Mouse (Mus musculus) limb, embryonic 12.5 days (tissue): ENCODE measurements at regions not wholly inside any gene's neighbourhood (a gene's known extent, or its start where the extent isn't known, plus 50 kb on each side); places are given as distances from the start of the nearest gene placed in this dataset.

ENCODE experiments used
- ATAC-seq: fragments of 200-750 bp; cut with Nextera tagmentation; 2 replicates; pipeline ENCODE4 v1.8.0; 2017; ENCODE audit warnings: low read depth, moderate TSS enrichment; ENCODE audit not compliant: insufficient number of reproducible peaks, insufficient read depth, low FRiP score, low TSS enrichment
- H3K27ac ChIP-seq: fragments of 300-500 bp; sonication (generic); 2 replicates; pipeline ENCODE4 v1.5.1; 2016; ENCODE audit warnings: mild to moderate bottlenecking, moderate library complexity
- H3K27me3 ChIP-seq: fragments of 300-500 bp; sonication (generic); 2 replicates; pipeline ENCODE4 v1.6.1; 2016; ENCODE audit warnings: mild to moderate bottlenecking, moderate library complexity
- H3K36me3 ChIP-seq: fragments of 300-500 bp; sonication (generic); 2 replicates; pipeline ENCODE4 v1.6.1; 2016; ENCODE audit warnings: mild to moderate bottlenecking, moderate library complexity
- H3K4me1 ChIP-seq: fragments of 300-500 bp; sonication (generic); replicated peaks from 2 replicates; pipeline ENCODE4 v1.6.1; 2016
- H3K4me2 ChIP-seq: fragments of 300-500 bp; sonication (generic); 2 replicates; pipeline ENCODE4 v1.6.1; 2016; ENCODE audit warnings: mild to moderate bottlenecking, moderate library complexity
- H3K4me3 ChIP-seq: fragments of 300-500 bp; sonication (generic); replicated peaks from 2 replicates; pipeline ENCODE4 v1.5.1; 2016; ENCODE audit warnings: mild to moderate bottlenecking
- H3K9ac ChIP-seq: fragments of 300-500 bp; sonication (generic); replicated peaks from 2 replicates; pipeline ENCODE4 v1.6.1; 2016; ENCODE audit warnings: mild to moderate bottlenecking, moderate library complexity
- H3K9me3 ChIP-seq: fragments of 300-500 bp; sonication (generic); 2 replicates; pipeline ENCODE4 v1.6.1; 2016; ENCODE audit warnings: mild to moderate bottlenecking, moderate library complexity
- WGBS: fragments of 180-500 bp; shearing (Covaris S2); methylation state at CpG from one replicate; pipeline ENCODE4 v1.1.7; 2016; 5-methylcytosine and 5-hydroxymethylcytosine counted together

DNA sequence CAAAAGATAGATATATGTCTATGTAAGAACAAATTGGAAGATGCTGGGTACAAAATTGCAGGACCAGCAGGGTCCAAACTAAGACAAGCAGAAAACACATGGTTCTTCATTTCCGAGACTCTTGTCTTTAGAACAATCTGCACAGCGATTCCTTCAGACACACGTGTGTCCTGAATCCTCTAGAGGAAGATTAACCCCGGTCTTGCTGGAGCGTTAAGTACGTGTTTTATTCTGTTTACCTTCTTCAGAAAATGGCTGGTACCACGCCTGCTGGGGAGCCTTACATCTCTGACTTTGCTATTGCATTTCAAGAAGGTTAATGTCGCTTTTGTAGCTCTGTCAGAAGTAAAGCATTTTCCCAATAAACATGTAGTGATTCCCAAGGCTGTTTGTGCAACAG lies 87.3 kb upstream of the Sox2 start:
- Histone ChIP-seq H3K4me1 (no peaks in the 10 kb centered on the region), H3K27me3 (no peaks in the 10 kb centered on the region), H3K9me3 (no peaks in the 10 kb centered on the region), H3K4me3 (no peak overlapping the region), H3K36me3 (no peaks in the 10 kb centered on the region), H3K9ac (no peak overlapping the region), H3K27ac (no peak overlapping the region), H3K4me2 (no peak overlapping the region)
- 64% methylated on average over 8 of the region's 8 CpGs for WGBS
- no peak for ATAC-seq

GRCm38 (mm10) chr3:34561709-34562108 lies 88.5 kb upstream of the Sox2 start:
- no peak overlapping the region for H3K4me2 ChIP-seq
- no peak for ATAC-seq
- H3K4me1 ChIP-seq, result no peaks in the 10 kb centered on the region
- H3K9ac ChIP-seq, result no peak overlapping the region
- no peak overlapping the region for H3K4me3 ChIP-seq
- H3K9me3 ChIP-seq, result no peaks in the 10 kb centered on the region
- no peak overlapping the region for H3K27ac ChIP-seq
- no peaks in the 10 kb centered on the region for H3K27me3 ChIP-seq
- WGBS, result 68% methylated on average over 5 of the region's 5 CpGs
- no peaks in the 10 kb centered on the region for H3K36me3 ChIP-seq

DNA sequence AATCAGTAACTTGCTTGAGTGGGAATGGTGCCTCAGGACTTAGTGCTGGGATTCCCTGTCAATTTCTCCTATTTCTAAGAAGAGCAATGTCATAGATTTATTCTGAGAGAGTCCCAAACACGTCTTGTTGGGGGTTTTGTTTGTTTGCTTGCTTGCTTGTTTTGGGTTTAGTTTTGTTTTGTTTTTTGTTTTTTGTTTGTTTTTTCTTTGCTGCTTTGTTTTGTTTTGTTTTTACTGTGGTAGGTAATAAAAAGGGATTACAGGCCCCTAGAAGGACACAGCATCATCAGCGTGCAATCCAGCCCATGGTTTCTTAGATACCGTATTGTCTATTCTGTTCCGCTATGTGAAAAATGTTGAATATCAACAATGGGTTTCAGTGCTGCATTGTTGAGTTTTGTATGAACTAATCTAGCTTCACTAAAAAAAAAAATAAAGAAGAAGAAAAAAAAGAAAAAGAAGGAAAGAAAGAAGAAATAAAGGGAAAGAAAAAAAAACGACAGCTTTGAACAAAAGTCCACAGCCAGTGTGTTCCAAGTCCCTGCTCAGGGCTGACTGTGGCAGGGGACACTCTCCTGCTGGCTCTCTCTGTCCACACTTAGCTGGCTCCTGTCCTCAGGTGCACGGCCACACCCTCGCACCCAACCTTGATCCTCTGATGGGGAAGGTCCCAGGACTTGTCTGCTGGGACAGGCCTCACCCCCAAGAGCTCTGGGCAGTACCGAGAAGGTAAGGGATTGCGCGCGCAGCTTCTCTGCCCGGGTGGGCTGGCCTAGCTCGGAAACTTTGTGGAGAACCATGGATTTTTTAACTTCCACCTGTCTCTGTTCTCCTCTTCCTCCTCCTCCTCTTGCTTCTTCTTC lies 90.1 kb upstream of the Sox2 start:
- no peak overlapping the region for H3K27ac ChIP-seq
- H3K9ac ChIP-seq, result no peak overlapping the region
- 70% methylated on average over 13 of the region's 13 CpGs for WGBS

GRCm38 (mm10) chr3:34558821-34559520 lies 91.2 kb upstream of the Sox2 start:
- Histone ChIP-seq H3K27ac (no peak overlapping the region), H3K4me1 (no peaks in the 10 kb centered on the region), H3K27me3 (no peaks in the 10 kb centered on the region), H3K36me3 (no peaks in the 10 kb centered on the region), H3K9ac (no peak overlapping the region), H3K4me2 (no peak overlapping the region), H3K9me3 (no peaks in the 10 kb centered on the region), H3K4me3 (no peak overlapping the region)
- no peak for ATAC-seq
- WGBS, result 72% methylated on average over 10 of the region's 10 CpGs

More for the DNA sequence above, 90.1 kb upstream of the Sox2 start:
- no peaks in the 10 kb centered on the region for H3K36me3 ChIP-seq
- no peak overlapping the region for H3K4me2 ChIP-seq
- no peaks in the 10 kb centered on the region for H3K9me3 ChIP-seq
- no peak for ATAC-seq
- no peaks in the 10 kb centered on the region for H3K4me1 ChIP-seq
- no peak overlapping the region for H3K4me3 ChIP-seq
- H3K27me3 ChIP-seq, result no peaks in the 10 kb centered on the region

DNA sequence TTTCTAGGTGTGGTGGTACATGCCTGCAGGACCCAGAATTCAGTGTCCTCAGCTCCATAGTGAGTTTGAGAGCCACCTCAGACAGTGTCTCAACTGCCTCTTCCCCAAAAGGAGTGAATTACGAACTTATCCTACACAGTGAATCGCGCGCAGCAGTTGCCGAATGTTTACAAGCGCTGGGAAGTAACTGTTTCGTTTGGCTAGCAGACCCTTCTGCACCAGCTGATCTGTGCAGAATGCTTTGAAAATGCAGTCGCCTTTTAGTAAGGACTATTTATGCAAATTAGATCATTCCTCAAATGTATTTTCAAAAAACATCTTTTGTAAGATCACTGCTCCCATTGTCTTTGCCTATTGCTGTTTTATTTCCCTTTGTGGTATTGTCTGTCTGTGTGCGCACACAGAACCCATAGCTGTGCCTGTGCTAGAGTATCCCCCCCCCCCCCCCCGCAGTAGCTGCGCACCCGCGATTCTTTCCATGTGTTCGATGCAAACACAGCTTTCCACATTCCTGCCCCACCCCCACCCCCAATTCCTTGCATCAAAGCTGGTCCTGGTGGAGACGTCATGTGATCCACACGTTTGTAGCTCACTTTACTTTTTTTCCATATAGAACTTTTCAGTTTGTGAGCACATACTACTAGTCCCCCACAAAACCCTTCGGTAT lies 97.5 kb upstream of the Sox2 start:
- H3K4me3 ChIP-seq, result no peak overlapping the region
- H3K27me3 ChIP-seq, result no peaks in the 10 kb centered on the region
- H3K36me3 ChIP-seq, result no peaks in the 10 kb centered on the region
- no peak overlapping the region for H3K27ac ChIP-seq
- ATAC-seq, result no peak
- H3K9me3 ChIP-seq, result no peaks in the 10 kb centered on the region
- WGBS, result 57% methylated on average over 16 of the region's 17 CpGs
- H3K9ac ChIP-seq, result no peak overlapping the region
- peak overlapping the region; percentile 27 for H3K4me2 ChIP-seq
- H3K4me1 ChIP-seq, result peaks cover 5% of the 10 kb centered on the region; the same call in 1 of the 2 replicates

- Histone ChIP-seq H3K4me2 (no peak overlapping the region), H3K4me1 (peaks cover 5% of the 10 kb centered on the region; the same call in 1 of the 2 replicates), H3K9me3 (no peaks in the 10 kb centered on the region), H3K9ac (no peak overlapping the region), H3K36me3 (no peaks in the 10 kb centered on the region), H3K27me3 (no peaks in the 10 kb centered on the region), H3K27ac (no peak overlapping the region), H3K4me3 (no peak overlapping the region)
- ATAC-seq, result no peak
- WGBS, result 64% methylated on average over 3 of the region's 3 CpGs
Measured at GRCm38 (mm10) chr3:34551069-34551468, 99.1 kb upstream of the Sox2 start.

- Histone ChIP-seq H3K4me3 (no peak overlapping the region), H3K4me1 (peaks cover 5% of the 10 kb centered on the region; the same call in 1 of the 2 replicates), H3K4me2 (no peak overlapping the region), H3K27ac (no peak overlapping the region), H3K9me3 (no peaks in the 10 kb centered on the region), H3K36me3 (no peaks in the 10 kb centered on the region), H3K27me3 (no peaks in the 10 kb centered on the region), H3K9ac (no peak overlapping the region)
- ATAC-seq, result no peak
- 79% methylated on average over 12 of the region's 12 CpGs for WGBS
Measured at GRCm38 (mm10) chr3:34550189-34550588, 100.0 kb upstream of the Sox2 start.

DNA sequence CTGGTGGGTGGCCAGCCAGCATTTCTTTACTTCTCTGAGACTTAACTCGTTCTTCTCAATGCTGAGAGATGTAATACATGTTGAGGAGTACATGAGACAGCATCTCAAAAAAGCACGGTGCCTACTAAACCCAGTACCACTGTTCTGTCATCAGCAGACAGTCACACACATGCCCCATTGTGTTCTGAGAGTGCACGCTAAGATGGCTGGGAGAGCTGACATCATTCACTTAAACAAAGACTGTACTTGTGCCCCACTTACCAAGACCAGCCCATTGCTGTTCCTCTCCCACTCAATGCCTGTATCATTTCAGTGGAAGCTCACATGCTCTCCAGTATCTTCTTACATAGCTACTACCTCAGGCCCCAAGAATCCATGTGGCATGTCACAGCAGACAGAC lies 117.8 kb upstream of the Sox2 start:
- WGBS, result 65% methylated on average over 3 of the region's 3 CpGs

DNA sequence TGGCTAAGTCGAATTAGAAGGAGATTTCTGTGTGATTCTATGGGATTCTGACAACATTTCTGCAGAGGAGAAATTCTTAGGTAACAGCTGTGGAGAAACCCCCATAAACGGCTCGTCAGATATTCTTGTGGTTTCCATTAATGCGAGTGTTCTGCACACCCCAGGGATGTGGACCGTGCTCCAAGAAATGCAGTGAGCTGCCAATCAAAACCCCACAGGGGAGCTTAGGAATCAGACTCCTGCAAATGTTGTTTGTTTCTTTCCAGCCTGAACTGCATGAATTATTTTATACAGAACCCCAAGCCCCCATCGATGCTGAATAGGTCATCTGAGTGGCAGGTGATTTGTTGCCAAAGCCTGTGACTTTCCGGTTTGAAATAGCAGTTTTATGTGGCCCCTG lies 118.4 kb upstream of the Sox2 start:
- H3K9ac ChIP-seq, result no peak overlapping the region
- H3K4me3 ChIP-seq, result no peak overlapping the region
- H3K9me3 ChIP-seq, result no peaks in the 10 kb centered on the region
- no peaks in the 10 kb centered on the region for H3K36me3 ChIP-seq
- no peak overlapping the region for H3K4me2 ChIP-seq
- ATAC-seq, result peak; percentile 47; the same call in 1 of the 2 replicates
- peaks cover 10% of the 10 kb centered on the region for H3K4me1 ChIP-seq
- no peak overlapping the region for H3K27ac ChIP-seq
- H3K27me3 ChIP-seq, result no peaks in the 10 kb centered on the region
- 46% methylated on average over 7 of the region's 7 CpGs for WGBS

More for the DNA sequence above, 117.8 kb upstream of the Sox2 start:
- H3K4me1 ChIP-seq, result peaks cover 10% of the 10 kb centered on the region
- no peaks in the 10 kb centered on the region for H3K27me3 ChIP-seq
- H3K9ac ChIP-seq, result no peak overlapping the region
- H3K36me3 ChIP-seq, result no peaks in the 10 kb centered on the region
- H3K27ac ChIP-seq, result no peak overlapping the region
- H3K9me3 ChIP-seq, result 0 out of 2 replicates have a peak, but pooled peaks cover 1% of the 10 kb centered on the region
- no peak overlapping the region for H3K4me3 ChIP-seq
- no peak overlapping the region for H3K4me2 ChIP-seq
- no peak for ATAC-seq

DNA sequence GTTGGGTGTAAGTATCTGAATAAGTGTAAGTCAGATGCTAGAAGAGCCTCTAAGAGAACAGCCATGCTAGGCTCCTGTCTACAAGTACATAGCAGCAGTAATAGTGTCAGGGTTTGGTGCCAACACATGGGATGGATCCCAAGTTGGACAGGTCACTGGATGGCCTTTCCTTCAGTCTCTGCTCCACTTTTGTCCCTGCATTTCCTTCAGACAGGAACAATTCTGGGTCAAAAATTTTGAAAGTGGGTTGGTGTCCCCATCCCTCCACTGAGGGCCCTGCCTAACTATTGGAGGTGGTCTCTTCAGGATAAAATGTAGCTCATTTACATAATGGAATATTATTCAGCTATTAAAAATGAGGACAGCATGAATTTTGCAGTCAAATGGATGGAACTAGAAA lies 122.7 kb upstream of the Sox2 start:
- no peak overlapping the region for H3K4me3 ChIP-seq
- no peaks in the 10 kb centered on the region for H3K27me3 ChIP-seq
- no peaks in the 10 kb centered on the region for H3K36me3 ChIP-seq
- H3K9ac ChIP-seq, result no peak overlapping the region
- no peak overlapping the region for H3K4me2 ChIP-seq
- H3K4me1 ChIP-seq, result peaks cover 10% of the 10 kb centered on the region
- no peak overlapping the region for H3K27ac ChIP-seq
- H3K9me3 ChIP-seq, result peaks cover 4% of the 10 kb centered on the region; the same call in 1 of the 2 replicates
- ATAC-seq, result no peak

DNA sequence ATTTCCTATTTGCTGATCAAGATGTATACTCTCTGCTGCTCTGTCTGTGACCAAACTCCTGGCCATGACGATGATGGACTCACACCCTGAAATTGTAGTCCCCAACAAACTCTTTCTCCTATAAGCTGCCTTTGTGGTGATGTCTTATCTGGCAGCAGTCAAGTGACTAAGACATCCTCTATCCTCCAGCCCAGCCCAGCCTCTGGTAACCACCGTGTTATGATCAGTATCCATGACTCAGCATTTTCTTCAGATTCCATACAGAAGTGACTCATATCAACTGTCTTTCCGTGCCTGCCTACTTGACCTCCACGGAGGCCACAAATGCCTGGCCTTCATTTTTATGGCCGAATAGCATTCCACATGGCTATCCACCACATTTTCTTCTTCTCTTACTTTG lies 124.5 kb upstream of the Sox2 start:
- H3K4me2 ChIP-seq, result no peak overlapping the region
- H3K9me3 ChIP-seq, result peaks cover 4% of the 10 kb centered on the region; the same call in 1 of the 2 replicates
- ATAC-seq, result no peak
- H3K36me3 ChIP-seq, result no peaks in the 10 kb centered on the region
- no peak overlapping the region for H3K4me3 ChIP-seq
- H3K4me1 ChIP-seq, result no peaks in the 10 kb centered on the region
- H3K27ac ChIP-seq, result no peak overlapping the region
- no peaks in the 10 kb centered on the region for H3K27me3 ChIP-seq
- WGBS, result 92% methylated on average over 5 of the region's 5 CpGs
- H3K9ac ChIP-seq, result no peak overlapping the region
